Mouse (Mus musculus): Measurements from ENCODE around the gene Oas2. TPM values are rescaled to one million over a fixed set of nuclear protein-coding genes. Genes with fewer than 3 reads are reported as not detected.

Oas2 gene
- polyA plus RNA-seq, 1 experiment: 9.0 TPM

- no peaks in the 10 kb centered on the region for H3K27me3 ChIP-seq (ENCODE audit: control insufficient read depth, insufficient read depth, low read length)
- no peak overlapping the region for H3K4me3 ChIP-seq (ENCODE audit: extremely low read depth, insufficient read depth, insufficient read length)
- H3K27ac ChIP-seq (ENCODE audit: insufficient read depth, low read length): peak overlapping the region; percentile 80
- WGBS: 62% methylated on average over 6 of the region's 6 CpGs
- DNase-seq (ENCODE audit: low read depth in 1 of 2, low spot score in 2 of 2): no peak
- peaks cover 4% of the 10 kb centered on the region; the same call in 1 of the 2 replicates for H3K36me3 ChIP-seq (ENCODE audit: control insufficient read depth, insufficient read depth, low read length)
- TF ChIP-seq POLR2A (IDR thresholded peaks at IDR 0.05; ENCODE audit: low read depth, low read length): no peak
- TF ChIP-seq CTCF (IDR thresholded peaks at IDR 0.05; ENCODE audit: extremely low read depth, insufficient read depth, insufficient read length, insufficient replicate concordance): no peak
- H3K4me1 ChIP-seq (ENCODE audit: control insufficient read depth, insufficient read depth, insufficient read length): peaks cover 64% of the 10 kb centered on the region; the same call in 1 of the 2 replicates
These were observed 62.7 kb downstream of the Oas2 start for GRCm38 (mm10) chr5:120686749-120687483.

DNA sequence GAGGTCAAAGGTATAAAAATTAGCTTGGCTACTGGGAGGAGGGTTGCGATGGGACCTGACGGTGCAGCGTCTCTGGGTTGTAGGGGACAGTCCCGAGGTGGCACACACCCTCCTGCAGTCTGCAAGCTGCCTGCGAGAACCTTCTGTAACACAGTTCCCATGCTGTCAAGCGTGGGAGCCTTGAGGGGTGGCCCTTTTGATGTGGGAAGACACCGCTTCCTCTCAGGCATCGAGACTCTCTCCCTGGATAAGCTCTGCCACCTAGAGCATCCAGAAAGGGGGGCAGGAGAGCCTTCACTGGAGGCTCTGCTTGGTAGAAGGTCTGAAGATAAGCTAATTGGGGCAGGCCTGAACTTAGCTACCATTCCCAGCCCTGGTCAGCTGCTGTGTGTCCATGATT is 64.0 kb downstream of the Oas2 start:
- peak overlapping the region; percentile 80 for H3K27ac ChIP-seq (ENCODE audit: insufficient read depth, low read length)
- DNase-seq (ENCODE audit: low read depth in 1 of 2, low spot score in 2 of 2): peak; percentile 52 to 80
- H3K27me3 ChIP-seq (ENCODE audit: control insufficient read depth, insufficient read depth, low read length): no peaks in the 10 kb centered on the region
- TF ChIP-seq POLR2A (IDR thresholded peaks at IDR 0.05; ENCODE audit: low read depth, low read length) (no peak), CTCF (IDR thresholded peaks at IDR 0.05; ENCODE audit: extremely low read depth, insufficient read depth, insufficient read length, insufficient replicate concordance) (no peak)
- H3K4me1 ChIP-seq (ENCODE audit: control insufficient read depth, insufficient read depth, insufficient read length): peaks cover 52% of the 10 kb centered on the region; the same call in 1 of the 2 replicates
- WGBS: 14% methylated on average over 8 of the region's 8 CpGs
- peaks cover 8% of the 10 kb centered on the region for H3K36me3 ChIP-seq (ENCODE audit: control insufficient read depth, insufficient read depth, low read length)
- H3K4me3 ChIP-seq (ENCODE audit: extremely low read depth, insufficient read depth, insufficient read length): no peak overlapping the region

DNA sequence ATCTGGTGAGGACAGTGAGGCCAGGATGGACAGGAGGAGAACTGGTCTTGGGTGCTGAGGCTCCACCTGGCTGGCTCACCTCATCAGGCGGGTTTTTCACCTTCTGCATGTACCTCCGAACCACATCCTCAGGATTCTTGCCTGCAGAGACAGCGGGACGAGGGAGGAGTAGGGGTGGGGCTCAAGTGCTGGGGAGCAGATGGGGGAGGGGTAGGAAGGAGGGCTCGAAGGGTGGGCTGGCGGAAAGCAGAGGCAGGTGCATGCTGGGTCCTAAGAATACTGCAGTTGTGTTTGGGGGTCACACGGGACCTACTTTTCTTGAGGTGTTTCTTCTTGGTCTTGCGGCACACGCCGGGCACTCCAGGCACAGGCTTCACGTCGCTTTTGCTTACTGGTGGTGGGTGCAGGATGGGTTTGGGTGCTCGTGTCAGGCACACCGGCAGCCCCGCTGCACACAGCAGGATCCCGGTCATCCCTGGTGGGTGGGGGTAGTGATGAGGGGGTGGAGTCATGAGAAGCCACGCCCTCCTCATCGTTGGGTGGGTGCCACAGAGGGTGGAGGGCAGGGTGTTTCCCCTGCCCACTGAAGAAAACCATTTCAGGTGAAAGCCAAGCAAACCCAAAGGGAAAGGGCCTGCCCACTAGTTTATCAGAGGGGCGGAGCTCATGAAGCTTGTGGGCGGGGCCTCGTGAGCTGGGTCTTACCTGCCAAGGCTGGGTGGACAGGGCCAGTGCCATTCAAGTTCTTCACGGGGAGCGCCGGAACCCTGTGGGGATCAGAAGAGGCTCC is 66.5 kb downstream of the Oas2 start:
- Histone ChIP-seq H3K27me3 (ENCODE audit: control insufficient read depth, insufficient read depth, low read length) (no peaks in the 10 kb centered on the region), H3K4me1 (ENCODE audit: control insufficient read depth, insufficient read depth, insufficient read length) (peaks cover 41% of the 10 kb centered on the region; the same call in 1 of the 2 replicates), H3K4me3 (ENCODE audit: extremely low read depth, insufficient read depth, insufficient read length) (peak overlapping the region; percentile 19; the same call in 1 of the 2 replicates), H3K36me3 (ENCODE audit: control insufficient read depth, insufficient read depth, low read length) (peaks cover 8% of the 10 kb centered on the region), H3K27ac (ENCODE audit: insufficient read depth, low read length) (0 out of 2 replicates have a peak overlapping the region, but pooled peaks have one; percentile 20)
- peak in 1 of 2 experiments; percentile 63 for DNase-seq (ENCODE audit: low read depth in 1 of 2, low spot score in 2 of 2)
- TF ChIP-seq CTCF (IDR thresholded peaks at IDR 0.05; ENCODE audit: extremely low read depth, insufficient read depth, insufficient read length, insufficient replicate concordance) (no peak), POLR2A (IDR thresholded peaks at IDR 0.05; ENCODE audit: low read depth, low read length) (no peak)
- 24% methylated on average over 24 of the region's 24 CpGs for WGBS

- 93% methylated on average over 18 of the region's 18 CpGs for WGBS
- H3K36me3 ChIP-seq (ENCODE audit: control insufficient read depth, insufficient read depth, low read length): peaks cover 8% of the 10 kb centered on the region
- H3K27me3 ChIP-seq (ENCODE audit: control insufficient read depth, insufficient read depth, low read length): no peaks in the 10 kb centered on the region
- no peak overlapping the region for H3K4me3 ChIP-seq (ENCODE audit: extremely low read depth, insufficient read depth, insufficient read length)
- peaks cover 23% of the 10 kb centered on the region; the same call in 1 of the 2 replicates for H3K4me1 ChIP-seq (ENCODE audit: control insufficient read depth, insufficient read depth, insufficient read length)
- TF ChIP-seq CTCF (IDR thresholded peaks at IDR 0.05; ENCODE audit: extremely low read depth, insufficient read depth, insufficient read length, insufficient replicate concordance): no peak
- no peak for TF ChIP-seq POLR2A (IDR thresholded peaks at IDR 0.05; ENCODE audit: low read depth, low read length)
- H3K27ac ChIP-seq (ENCODE audit: insufficient read depth, low read length): no peak overlapping the region
- DNase-seq (ENCODE audit: low read depth in 1 of 2, low spot score in 2 of 2): no peak
These were observed 68.7 kb downstream of the Oas2 start for GRCm38 (mm10) chr5:120680918-120681317.

Other genes with a start within 250 kb of the Oas2 start
- 34.7 and 35.6 TPM in 2 replicates for gene Plbd2, start 246.2 kb downstream of the Oas2 start, polyA plus RNA-seq (2012; rRNA removed)
- 52.0 and 56.4 TPM in 2 replicates for gene Slc8b1, start 238.7 kb downstream of the Oas2 start, polyA plus RNA-seq (2012; rRNA removed)
- 54.5 and 58.8 TPM in 2 replicates for gene Tpcn1, start 161.2 kb downstream of the Oas2 start, polyA plus RNA-seq (2012; rRNA removed)
- 0.38 and 0.40 TPM in 2 replicates for gene Iqcd, start 160.8 kb downstream of the Oas2 start, polyA plus RNA-seq (2012; rRNA removed)
- gene Rita1, start 137.3 kb downstream of the Oas2 start, polyA plus RNA-seq (2012; rRNA removed): 8.0 and 8.8 TPM in 2 replicates
- gene Ddx54, start 137.1 kb downstream of the Oas2 start, polyA plus RNA-seq (2012; rRNA removed): 80.8 and 131 TPM in 2 replicates
- not detected in 2 replicates for gene Cfap73, start 115.6 kb downstream of the Oas2 start, polyA plus RNA-seq (2012; rRNA removed)
- 14.9 and 18.9 TPM in 2 replicates for gene Rasal1, start 101.0 kb downstream of the Oas2 start, polyA plus RNA-seq (2012; rRNA removed)
- 264 and 351 TPM in 2 replicates for gene Dtx1, start 37.9 kb downstream of the Oas2 start, polyA plus RNA-seq (2012; rRNA removed)
- 15.2 and 16.3 TPM in 2 replicates for gene Oas3, start 27.8 kb upstream of the Oas2 start, polyA plus RNA-seq (2012; rRNA removed)
- gene Oas1e, start 45.7 kb upstream of the Oas2 start, polyA plus RNA-seq (2012; rRNA removed): 0.08 and 0.20 TPM in 2 replicates
- 5.4 and 6.2 TPM in 2 replicates for gene Oas1c, start 62.7 kb upstream of the Oas2 start, polyA plus RNA-seq (2012; rRNA removed)
- gene Oas1f, start 97.5 kb upstream of the Oas2 start, polyA plus RNA-seq (2012; rRNA removed): not detected in 2 replicates
- gene Oas1h, start 111.6 kb upstream of the Oas2 start, polyA plus RNA-seq (2012; rRNA removed): not detected in 2 replicates
- 1.4 and 1.7 TPM in 2 replicates for gene Oas1g, start 137.8 kb upstream of the Oas2 start, polyA plus RNA-seq (2012; rRNA removed)
- gene Oas1a, start 157.7 kb upstream of the Oas2 start, polyA plus RNA-seq (2012; rRNA removed): 8.5 and 9.2 TPM in 2 replicates
- not detected in 2 replicates for gene Oas1d, start 164.7 kb upstream of the Oas2 start, polyA plus RNA-seq (2012; rRNA removed)

All from spleen, adult 2 months (tissue).